Mouse (Mus musculus): ENCODE measurements around the gene Tub.

Tub gene

DNA sequence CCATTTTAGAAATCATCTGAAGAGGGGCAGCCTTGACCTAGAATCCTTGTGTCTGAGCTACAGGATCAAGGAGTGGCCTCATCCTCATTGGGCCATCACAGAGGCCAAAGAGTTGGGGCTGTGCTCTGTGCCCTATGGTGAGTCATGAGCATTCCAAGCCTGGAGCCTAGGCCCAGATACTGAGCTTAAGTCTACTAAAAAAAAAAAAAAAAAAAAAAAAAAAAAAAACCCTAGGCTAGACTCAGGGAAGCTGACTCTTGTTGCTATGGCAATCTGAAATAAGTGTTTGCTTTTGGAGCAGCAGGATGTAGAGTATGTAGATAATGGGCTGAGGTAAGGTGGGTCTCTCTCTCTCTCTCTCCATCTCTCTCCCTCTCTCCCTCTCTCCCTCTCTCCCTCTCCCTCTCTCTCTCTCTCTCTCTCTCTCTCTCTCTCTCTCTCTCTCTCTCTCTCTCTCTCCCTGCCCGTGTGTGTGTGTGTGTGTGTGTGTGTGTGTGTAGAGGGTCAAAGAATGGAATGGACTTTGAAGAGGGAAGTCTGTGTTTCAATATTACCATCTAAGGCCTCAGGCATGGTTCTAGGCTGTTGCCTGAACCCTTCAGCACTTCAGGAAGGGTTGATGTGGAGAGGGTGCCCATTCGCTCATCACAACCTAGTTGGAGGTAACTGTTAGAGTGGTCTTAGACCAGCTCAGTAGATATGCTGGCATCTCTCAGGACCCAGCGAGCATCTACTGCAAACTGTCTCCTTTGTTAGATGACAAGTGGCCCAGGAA, 36.0 kb downstream of the Tub start:
- no peak for DNase-seq (ENCODE audit: low read depth, low spot score)

DNA sequence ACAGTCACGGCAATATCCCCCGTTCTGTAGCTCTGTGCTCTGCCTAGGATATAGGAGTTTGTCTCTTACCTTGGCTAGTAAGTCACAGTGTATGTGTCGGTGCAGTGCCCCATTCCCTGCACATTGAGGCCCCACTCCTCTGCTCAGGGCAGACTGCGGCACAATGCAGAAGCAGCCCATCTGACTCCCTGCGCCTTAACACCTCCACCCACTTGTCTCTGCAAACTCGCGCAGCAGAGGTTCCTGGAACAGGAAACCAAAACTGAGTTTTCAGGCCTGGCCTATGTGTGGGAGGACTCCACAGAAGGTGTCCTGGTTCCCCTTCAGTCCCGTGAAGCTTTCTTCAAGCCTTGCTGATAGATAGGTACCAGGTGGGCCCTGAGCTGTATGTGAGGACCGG, 41.1 kb downstream of the Tub start:
- no peak for DNase-seq (ENCODE audit: low read depth, low spot score)

DNA sequence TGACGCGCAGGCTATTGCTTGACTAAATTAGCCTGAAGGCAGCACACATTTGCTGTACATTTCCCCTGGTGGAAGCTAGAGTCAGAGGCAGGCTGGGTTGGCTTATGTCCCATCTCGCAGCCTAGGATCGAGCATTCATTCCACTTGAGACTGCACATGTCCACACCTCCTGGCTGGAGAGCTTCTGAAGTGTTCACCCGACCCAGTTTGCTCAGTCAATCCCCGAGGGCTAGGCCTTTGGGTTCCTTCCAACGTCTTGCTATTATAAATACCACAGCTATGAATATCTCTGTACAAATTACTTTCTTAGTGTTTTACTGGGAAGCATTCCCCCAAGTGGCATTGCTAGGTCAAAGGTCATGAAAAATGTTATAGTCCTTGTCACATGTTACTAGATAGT, 43.1 kb downstream of the Tub start:
- no peak for DNase-seq (ENCODE audit: low read depth, low spot score)

DNA sequence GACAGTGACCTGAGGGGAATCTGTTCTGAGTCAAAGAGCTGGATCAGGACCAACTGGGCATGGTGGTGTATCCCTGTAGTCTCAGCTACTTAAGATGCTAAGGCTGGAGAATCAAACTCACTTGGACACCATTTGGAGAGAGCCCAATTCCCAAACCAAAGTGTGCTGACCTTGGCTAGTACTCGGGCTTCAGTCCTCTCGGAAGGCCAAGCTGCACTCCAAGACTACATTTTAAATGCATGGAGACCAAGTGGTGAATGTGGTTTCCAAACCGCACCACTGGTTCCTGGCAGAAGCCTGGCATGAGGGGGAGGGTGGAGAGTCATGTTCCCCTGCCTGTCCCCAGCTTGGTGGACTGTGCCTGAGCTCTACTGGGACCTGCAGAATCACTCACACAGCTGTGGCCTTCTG, 43.7 kb downstream of the Tub start:
- no peak for DNase-seq (ENCODE audit: low read depth, low spot score)

DNA sequence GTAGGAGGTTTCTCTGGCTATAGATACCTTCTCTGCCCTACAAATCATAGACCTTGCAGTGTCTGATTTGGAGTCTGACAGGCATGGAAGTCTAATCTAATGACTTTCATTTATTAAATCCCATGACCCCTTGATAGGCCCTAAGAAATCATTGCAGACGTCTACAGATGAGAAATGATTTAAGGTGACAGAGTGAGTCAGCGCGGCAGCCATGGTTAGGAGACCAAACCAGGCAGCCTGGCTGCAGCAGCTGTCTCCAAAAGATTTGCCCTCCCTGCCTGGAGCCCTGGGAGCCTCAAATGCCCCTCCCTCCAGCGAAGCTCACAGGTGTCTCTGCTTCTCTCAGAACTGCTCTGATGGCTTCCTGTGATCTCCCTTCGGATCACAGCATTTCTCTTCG, 46.0 kb downstream of the Tub start:
- no peak for DNase-seq (ENCODE audit: low read depth, low spot score)

DNA sequence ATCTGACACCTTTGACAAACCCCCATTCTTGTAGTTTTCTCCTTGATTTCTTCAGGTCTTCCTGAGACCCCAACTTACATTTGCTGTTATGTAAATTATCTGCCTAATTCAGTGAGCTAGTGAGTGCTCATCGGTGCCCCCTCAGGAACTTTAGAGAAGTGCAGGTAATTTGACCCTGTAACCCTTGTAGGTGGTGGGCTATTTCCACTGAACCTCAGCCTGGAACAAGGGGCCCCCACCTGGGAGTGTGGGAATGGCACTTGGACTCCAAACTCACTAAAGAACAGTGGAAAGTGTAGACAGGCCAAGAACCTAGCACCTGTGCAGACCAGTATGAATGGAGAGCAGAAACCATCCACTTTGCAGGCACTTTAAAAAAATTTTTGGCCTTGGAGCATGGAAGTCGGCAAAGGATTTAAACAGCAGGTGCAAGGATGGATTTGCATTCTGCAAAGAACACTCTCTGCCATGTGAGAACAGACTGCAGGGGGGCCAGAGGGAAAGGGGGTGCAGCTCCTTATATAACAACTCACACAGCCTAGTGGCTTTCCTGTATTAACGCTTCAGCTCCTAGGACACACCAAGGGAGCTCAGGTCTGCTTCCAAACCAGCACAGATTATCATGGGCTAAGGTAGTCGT, 50.3 kb downstream of the Tub start:
- no peak for DNase-seq (ENCODE audit: low read depth, low spot score)

DNA sequence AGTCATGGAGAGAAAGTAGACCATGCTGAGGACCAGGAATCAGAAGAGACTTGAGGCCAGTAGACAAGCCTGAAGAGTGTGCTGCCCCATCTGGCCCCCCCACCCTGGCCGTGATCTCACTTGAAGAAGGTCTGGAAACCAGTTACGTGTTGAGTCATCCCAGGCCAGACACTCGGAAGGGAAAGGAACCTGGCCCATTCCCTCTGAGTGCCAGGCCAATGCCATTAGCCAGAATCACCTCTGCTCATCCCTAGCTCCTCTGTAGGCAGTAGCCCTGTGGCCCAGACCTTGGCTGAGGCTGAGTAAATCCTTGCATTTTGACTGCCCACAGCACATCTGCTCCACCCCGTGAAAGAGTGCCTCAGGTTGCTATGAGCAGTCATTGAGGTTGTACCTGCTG, 51.8 kb downstream of the Tub start:
- DNase-seq (ENCODE audit: low read depth, low spot score), result no peak

DNA sequence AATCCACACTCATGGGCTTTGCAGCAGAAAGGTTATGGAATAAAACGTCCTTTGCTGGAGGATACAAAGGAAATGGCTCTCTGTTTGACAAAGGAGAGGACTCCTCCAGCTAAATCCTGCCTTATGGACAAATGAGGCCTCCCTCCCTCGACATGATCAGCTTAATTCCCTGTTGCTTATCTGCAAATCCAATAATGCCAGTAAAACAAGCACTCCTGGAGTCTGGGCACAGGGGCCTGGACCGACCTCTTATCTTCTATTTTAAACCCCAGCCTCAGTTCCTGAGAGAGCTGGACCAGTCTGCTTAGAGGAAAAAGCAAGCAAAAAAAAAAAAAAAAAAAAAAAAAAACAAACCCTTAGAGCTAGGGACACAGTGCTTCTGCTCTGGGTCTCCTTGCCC, 53.5 kb downstream of the Tub start:
- no peak for DNase-seq (ENCODE audit: low read depth, low spot score)

DNA sequence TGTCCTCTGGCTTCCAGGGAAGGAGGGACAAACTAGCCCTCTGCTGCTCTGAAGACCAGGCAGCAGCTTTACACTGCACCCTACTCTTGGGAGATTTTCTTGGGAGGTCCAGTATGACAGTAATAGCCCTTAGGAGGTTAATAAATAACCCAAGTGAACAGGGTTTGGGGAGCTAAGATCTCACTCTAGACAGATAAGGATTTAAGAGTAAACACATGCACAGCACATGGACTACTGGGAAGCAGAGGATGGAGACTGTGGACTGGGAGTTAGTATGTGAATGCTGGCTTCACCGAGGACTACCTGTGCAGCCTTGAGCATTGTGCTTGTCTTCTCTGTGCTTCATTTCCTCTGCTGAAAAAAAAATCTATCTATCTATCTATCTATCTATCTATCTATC, 59.1 kb downstream of the Tub start:
- DNase-seq (ENCODE audit: low read depth, low spot score), result no peak

DNA sequence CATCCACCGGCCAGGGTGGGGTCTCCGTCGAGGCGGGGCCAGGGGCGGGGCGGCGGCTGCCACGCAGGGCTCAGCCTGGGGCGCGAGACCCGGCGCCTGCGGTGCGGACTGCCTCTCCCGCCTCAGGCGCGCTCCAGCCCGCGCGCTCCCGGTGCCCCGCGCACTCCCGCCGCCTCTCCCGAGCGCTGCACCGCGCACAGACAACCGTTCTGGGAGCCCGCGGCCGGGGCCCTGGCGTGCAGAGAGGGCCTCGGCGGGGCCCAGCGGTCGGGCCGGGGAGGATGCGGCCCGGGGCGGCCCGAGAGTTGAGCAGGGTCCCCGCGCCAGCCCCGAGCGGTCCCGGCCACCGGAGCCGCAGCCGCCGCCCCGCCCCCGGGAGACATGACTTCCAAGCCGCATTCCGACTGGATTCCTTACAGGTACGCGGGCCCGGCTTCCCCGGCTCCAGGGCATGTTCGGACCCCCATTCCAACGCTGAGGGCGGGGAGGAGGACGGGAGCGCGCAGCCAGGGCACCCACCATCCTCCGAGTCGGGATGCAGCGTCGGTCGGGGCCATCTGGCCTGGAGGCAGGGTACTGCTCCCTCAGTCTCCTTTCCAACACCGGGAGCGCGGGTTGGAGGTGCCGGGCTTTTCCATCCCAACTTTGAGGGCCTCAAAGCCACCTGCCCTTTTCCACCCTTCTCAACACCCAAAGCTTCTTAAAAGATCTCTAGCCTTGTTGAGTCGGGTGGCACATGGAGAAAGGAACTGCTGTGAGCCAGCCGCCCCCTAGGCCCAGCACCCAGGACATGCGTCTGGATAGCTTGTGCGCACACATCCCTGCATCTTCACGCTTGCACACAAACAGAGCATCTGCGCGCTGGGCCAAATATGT, 60.8 kb downstream of the Tub start:
- no peak for DNase-seq (ENCODE audit: low read depth, low spot score)

DNA sequence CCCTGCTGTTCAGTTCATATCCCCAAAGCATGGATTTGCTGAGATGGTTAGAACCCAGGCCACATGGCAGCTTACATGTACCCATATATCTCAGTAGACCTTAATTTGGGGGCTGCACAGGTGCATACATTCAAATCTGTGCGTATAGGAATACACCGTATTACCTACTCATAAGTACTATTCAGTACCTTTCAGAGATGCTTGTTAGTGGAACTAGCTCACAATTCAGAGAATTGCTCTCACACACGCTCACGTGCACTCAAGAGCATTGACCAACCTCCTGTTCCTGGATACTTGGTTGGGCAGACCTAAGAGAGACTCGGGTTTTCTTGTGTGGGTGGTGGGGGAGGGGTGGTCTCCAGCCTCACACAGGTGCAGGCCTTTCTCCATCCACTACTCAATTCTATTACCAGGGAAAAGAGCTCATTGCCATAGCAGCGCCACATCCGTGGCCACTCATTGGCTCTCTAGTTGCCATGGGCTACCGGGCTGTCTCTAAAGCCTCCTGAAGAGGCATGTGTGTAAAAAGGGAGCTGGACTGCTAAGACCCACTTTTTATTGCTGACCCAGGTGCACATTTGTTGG, 61.5 kb downstream of the Tub start:
- no peak for DNase-seq (ENCODE audit: low read depth, low spot score)

DNA sequence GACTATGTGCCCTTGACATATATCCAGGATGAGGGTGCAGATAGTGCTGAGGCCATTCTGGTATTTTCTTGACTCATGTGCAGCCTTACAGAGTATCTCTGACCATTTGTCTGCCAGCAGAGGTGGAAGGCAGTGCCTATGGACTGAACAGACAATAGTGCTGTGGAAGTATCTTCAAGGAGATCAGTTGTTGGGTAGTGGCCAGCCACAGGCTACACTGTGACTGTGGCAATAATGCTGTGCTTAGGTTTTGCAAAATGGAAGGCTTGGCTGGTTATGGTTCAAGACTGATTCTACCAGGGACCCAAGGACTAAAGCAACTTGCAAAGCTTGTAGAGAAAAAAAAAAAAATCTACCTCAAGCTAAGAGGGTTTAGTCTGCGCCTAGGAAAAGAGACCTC, 62.4 kb downstream of the Tub start:
- DNase-seq (ENCODE audit: low read depth, low spot score), result no peak

DNA sequence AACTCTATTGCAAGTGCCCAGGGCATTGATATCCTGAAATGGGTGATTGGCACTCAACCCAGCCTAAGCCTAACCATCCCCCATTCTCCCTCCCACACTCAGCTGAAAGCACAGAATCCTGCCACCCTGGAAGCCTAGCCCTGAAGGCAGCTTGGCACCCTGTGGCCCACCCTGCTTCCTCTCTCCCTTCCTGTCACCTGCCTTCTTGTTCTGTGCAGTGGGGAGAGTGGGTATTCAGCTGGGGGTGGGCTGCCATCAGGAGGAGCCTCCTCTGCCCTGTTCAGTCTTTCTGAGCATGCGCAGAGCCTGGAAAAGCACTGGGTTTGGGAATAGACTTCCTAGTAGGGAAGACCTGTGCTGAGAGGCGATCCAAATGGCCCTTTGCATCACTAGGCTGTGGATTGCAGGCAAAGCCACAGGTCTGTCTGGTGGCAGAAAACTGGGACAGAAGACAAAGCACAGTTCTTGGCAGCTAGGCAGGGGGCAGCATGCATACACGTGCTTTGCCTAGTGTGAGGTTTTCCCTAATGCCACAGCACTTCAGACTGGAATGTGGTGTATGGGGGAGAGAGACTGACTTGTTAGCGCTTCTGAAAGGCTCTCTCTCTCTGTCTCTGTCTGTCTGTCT, 63.0 kb downstream of the Tub start:
- DNase-seq (ENCODE audit: low read depth, low spot score), result no peak

DNA sequence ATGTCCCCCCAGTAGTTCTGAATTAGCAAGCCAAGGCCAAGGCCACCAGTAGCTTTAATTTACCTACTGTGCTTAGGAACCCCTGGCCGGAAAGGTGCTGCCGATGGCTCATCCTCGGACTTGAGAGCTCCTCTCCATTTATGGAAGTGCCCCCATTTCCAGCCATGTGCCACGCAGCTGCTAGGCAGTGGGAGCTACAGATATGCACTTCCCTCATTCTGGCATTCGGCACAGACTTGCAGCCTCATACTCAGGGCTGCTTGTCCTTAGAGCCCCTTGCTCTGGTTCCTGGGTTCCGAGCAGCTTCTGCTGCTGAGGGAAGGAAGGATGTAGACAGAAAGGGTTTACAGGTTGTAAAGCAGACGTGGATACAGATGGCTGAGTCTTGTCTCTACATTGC, 64.7 kb downstream of the Tub start:
- no peak for DNase-seq (ENCODE audit: low read depth, low spot score)

DNA sequence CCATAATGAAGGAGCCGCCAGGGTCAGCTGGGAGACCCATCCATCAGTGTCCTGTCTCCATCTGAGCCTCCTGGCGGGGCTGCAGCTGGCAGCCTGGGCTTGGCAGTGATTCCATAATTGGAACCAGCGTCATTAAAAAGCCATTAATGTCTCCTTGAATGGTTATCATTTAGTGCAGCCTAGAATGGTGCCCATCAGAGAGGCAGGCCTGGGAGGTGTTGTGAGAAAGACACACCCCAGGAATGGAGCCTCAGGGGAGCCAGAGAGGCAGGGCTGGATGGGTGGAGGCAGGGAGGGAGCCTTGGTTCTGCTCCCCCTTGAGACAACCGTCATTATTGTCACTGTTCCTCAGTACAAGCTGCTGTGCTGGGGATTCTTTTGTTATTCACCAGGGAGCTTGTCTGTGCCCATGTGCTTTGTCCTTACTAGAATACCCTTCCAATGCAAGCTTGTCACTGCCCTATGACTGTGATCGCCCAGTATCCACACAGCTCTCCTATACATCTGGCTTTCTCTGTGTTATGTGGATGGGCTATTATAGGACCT, 66.3 kb downstream of the Tub start:
- DNase-seq (ENCODE audit: low read depth, low spot score), result no peak

DNA sequence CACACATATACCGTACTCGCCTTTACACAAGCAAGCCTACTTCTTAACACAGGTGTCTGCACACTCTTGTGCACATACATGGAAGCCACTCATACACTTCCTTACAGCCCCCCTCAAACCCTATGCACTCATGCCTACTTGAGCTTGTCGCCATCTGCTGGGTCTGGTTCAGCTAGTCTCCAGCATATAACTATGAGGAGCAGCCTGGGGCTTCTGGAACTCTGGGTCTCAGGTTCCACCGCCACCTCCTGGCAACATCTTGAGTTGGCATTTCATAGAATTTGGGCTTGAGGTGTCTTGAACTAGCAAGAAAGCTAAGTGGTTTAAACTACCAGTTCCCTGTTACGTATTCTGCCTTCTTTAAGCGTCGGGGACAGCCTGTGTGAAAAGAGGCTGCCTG, 69.1 kb downstream of the Tub start:
- no peak for DNase-seq (ENCODE audit: low read depth, low spot score)

DNA sequence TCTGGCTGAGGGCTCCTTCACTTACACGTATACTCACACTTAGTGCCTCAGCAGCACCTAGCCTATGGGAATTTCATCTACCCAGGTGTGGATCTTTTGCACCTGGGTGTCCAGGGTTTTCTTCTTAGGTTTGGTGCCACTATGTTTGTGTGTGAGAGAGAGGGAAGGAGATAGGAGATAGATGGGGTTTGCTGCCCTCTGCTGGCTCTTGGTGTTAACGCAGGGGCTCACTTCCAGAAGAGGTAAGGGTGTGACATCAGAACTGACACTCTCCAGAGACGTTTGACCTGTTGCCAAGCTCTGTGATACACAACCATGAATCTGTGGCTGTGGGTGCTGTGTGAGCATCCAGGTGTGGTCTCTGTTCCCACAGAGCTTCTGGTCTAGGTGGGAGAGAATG, 71.3 kb downstream of the Tub start:
- no peak for DNase-seq (ENCODE audit: low read depth, low spot score)

DNA sequence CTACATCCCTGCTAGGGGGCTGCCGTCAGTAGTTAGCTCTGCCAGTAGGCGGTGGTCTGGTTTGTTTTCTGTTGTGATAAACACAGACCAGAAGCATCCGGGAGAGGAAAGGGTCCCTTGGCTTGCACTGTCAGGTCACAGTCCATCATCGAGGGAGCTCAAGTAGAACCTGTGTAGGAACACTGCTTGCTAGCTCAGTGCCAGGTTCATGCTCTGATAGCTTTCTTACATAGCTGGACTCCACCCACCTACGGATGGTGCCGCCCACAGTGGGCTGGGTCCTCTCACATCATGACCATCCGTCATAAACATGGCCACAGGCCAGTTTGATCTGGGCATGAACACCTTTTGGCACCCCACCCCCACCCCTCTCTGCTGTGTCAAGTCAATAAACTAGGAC, 75.6 kb downstream of the Tub start:
- no peak for DNase-seq (ENCODE audit: low read depth, low spot score)

DNA sequence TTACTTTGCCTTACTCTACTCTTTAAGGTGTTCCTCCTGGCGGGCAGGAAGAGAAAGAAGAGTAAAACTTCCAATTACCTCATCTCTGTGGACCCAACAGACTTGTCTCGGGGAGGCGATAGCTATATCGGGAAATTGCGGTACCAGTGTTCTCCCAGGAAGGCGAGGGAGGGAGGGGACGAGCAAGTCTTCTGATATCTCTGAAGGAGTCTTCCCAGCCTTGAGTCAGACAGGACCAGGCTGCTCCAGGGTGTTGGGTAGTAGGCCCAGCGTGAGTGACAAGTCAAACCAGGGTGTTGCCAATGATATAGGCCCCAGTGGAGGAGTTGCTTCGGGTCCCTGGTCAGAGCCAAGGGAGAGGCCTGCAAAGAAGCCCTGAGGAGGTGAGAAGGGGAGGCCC, 76.8 kb downstream of the Tub start:
- no peak for DNase-seq (ENCODE audit: low read depth, low spot score)

DNA sequence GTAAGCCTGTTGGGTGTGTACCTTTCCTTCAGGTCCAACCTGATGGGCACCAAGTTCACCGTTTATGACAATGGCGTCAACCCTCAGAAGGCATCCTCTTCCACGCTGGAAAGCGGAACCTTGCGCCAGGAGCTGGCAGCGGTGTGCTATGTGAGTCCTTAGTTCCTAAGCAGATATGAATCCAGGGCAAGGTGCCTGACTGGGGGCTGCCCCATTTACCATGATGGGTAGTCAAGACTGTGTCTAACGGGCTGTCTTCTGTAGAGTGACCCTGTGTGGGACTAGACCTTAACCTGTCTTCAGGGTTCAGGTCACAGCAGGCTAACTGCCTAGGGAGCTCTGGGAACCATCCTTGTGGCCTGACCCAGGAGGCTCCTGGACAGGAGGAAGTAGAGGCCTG, 77.6 kb downstream of the Tub start:
- DNase-seq (ENCODE audit: low read depth, low spot score), result no peak

DNA sequence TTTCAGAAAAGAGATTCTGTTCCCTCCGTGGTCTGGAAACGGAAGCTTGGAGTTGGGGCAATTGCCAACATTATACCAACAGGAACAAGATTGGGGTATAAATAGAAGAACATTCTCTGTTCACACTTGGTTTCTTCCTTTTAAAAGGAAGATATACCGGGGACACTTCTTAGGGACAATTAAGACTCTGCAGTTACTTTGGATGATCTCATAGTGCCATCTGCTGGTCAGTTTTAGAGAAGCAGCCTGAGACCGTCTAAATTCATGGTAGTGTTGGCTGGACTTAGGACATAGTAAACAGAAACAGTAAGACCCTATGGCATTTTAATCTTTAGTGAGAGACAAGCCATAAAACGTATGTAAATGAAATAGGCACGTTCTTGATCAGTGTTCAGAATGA, 78.1 kb downstream of the Tub start:
- no peak for DNase-seq (ENCODE audit: low read depth, low spot score)
